Mouse (Mus musculus) induced T-regulatory cell, adult 2 months (primary cell): Measurements from ENCODE around the gene Pnrc1.

Source experiments
- DNase-seq: peaks from one replicate; pipeline ENCODE4 v3.0.0-alpha.2; 2012; ENCODE audit warnings: low read depth

Pnrc1 gene

GRCm38 (mm10) chr4:33221847-33222246 lies 68.1 kb downstream of the Pnrc1 start:
- DNase-seq = no peak

GRCm38 (mm10) chr4:33208881-33209841 lies 80.8 kb downstream of the Pnrc1 start, which contains the start of gene Srsf12:
Srsf12 (plus strand) TSS chr4:33208991.
- DNase-seq = peak; percentile 78

- no peak for DNase-seq
These were observed 82.4 kb downstream of the Pnrc1 start for GRCm38 (mm10) chr4:33207551-33207950.

DNA sequence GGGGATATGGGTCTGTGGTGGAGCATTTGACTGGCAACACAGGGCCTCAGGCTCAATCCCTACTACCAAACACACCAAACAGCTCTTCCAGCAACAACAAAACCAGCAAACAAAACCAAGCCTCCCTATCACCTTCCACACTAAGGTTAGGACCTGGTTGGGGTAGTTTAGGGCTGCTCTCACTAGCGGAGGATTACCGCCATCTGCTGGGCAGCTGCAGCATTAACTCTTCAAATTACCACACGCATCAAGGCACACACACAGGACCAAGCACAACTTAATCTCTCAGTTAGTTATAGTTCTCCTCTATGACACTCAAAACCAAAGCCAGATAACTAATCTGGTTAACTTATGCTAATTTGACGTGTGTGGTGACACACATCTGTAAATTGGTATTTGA lies 85.3 kb downstream of the Pnrc1 start:
- peak; percentile 80 for DNase-seq

DNA sequence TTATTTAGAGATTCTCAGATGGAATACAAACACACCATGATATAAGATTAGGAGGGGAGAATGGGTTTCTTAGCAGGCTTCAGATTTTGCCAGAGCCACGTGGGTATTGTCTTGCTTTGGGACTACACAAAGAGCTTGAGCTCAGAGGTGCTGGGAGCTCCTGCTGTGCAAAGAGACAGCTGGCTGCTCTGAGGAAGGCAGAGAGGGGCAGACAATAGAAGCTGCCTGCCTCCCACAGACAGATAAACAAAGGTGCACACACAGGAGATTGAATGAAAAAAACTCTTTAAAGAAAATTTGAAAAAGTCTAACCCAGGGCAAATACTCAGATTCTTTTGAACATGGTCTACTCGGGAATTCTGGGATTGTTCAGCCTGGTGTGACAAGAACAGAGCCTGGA lies 91.8 kb downstream of the Pnrc1 start:
- DNase-seq = no peak
